Mouse (Mus musculus) yolk sac, embryonic 10.5 days (tissue): Measurements from ENCODE around the gene Ogfrl1.
"Not testable (repeated sequence)": the region's sequence is repeated elsewhere in the genome, so short reads cannot be mapped to it uniquely, and the experiment has no call there.

Experiments
- DNase-seq: peaks from one replicate; pipeline ENCODE4 v3.0.0-alpha.2; 2017; ENCODE audit warnings: low spot score

The Ogfrl1 gene

DNA sequence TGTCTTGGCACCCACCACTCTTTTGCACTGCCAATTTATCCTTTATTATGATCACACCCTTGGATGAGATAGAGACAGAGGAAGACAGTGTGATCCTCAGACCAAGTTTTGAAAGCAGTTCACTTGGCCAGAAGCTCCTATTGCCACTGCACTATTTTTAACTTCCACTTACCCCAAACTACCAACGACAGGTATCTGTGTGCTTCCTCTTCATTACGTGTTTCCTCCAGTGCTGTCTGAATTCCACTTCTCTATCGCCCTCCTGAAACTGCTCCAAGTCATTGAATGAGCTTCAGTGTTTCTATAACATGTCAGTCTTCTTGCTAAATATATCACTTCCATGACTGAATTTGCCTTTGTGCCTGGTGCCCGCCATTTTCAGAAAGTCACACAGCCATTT is at the start of gene Ogfrl1:
Gene Ogfrl1, minus strand, starts transcription at position 150 of the 400 bp plus-strand sequence.
- DNase-seq: no peak

DNA sequence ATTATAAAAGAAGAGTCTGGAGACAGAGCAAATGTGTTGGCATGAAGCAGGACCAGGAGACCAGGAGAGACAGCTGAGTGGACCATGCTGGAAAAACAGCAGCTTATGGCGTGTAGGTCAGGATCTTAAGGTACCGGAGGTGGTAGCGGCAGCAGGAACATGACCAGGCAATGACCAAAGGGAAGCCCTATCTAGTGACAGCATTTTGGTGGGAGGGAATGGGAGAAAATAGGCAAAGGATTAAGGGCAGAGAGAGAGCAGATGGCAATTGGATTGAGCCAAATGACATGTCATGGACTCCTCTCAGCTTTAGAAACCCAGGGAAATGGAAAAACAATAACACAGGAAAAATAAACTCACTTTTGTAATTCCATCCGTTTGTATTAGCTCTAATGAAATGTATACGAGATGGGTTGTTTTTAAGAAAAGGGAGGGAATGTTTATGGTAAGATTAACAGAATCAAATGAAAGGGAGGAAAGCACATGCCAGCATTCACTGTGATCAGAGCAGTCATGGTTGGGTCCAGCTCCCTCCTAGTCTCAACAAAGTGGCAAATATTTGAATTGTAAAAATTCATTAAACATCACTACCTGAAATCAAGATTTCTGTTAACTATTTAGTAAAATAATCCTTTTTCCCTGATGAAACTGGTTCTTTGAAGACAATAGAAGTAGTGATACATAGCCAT is 48.3 kb upstream of the Ogfrl1 start:
- no peak for DNase-seq

GRCm38 (mm10) chr1:23433612-23434011 is 36.0 kb upstream of the Ogfrl1 start:
- no peak for DNase-seq

GRCm38 (mm10) chr1:23426447-23426846 is 28.9 kb upstream of the Ogfrl1 start:
- no peak for DNase-seq

- no peak for DNase-seq
Measured at GRCm38 (mm10) chr1:23418941-23419340, 21.4 kb upstream of the Ogfrl1 start.

- no peak for DNase-seq
Measured at GRCm38 (mm10) chr1:23418059-23418458, 20.5 kb upstream of the Ogfrl1 start.

DNA sequence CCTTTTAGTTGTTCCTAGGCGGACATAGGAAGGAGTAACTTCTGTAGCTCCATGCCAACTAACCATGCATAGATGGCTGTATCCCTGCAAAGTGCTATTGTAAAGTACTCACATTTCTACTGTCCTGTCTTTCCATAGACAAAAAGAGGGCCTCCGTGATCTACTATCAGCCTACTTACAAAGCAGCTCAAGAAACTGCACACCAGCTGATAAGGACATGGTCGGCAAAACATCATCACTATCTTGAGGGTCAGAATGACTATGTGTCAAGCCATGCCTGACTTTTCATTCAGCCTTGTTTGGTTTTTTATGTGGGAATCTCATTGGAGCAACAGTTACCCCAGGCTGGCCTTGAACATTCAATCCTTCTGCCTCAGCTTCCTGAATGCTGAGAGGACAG is 20.0 kb upstream of the Ogfrl1 start:
- DNase-seq: no peak

DNA sequence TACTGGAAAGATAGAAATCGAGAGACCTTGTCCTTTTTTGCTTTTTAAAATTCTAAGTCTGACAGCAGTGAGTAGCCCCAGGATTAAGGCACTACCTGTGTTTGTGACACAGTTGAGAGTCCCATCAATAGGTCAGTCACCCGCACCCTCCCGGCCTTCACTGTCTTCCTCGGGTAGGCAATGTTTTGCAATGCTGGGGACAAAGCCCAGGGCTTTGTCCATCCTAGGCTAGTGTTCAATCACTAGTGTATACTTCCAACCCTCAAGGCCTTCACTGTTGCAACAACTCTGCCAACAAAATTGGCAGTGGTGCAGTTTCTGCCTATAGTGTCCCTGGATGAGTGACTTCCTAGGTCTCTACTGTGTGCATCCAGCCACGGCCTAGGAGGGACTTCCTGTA is 14.0 kb upstream of the Ogfrl1 start:
- no peak for DNase-seq

DNA sequence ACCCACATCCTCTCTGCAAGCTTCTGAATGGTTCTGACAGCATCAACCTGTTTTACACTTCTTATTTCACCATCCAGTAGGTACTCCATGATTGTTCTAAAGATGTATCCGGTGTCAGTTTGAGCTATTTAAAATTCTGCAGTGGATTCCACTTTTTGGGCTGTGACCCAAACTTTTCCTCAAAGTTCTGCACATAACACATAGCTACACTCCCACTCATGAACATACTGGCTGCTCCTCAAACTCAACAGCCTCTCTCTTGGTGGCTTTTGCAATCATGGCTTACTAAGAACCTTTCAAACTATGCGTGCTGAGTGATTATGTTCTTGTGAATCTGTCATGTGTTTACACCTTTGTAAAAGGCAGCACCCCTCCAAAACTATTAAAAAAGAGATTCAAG is 12.4 kb upstream of the Ogfrl1 start:
- no peak for DNase-seq

- DNase-seq: no peak
Measured at GRCm38 (mm10) chr1:23402401-23402800, 4.8 kb upstream of the Ogfrl1 start.

DNA sequence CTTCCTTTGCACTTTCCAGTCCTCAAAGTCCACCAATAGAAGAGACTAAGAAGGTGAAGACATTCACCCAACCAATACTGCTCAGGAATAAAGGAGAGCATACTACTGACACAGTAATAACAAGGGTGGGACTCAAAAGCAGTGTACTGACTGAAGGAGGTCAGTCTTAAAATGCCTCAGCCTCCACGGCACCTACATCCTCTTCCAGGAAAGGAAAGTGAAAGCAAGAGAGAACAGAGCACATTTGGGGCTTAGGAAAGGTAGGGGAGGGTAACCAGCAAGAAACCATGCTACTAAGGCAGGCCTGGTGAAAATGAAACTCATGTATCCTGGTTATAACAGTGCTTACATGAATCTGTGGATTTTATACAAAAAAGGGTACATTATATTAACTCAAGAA is 2.0 kb upstream of the Ogfrl1 start:
- no peak for DNase-seq

DNA sequence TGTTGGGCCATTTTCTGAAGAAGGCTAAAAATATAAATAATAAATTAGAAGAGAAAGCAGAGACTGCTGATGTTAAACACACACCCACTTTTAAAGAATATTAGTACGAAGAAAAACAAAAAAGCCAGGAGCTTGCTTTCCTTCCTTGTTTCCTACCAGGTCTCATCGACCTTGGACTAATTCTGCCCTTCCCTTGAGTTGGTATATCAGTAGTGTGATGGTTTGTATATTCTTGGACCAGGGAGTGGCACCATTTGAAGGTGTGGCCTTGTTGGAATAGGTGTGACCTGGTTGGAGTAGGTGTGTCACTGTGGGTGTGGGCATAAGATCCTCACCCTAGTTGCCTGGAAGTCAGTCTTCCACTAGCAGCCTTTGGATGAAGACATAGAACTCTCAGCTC is 3.2 kb downstream of the Ogfrl1 start:
- not testable (repeated sequence) for DNase-seq

- DNase-seq: no peak
Measured at GRCm38 (mm10) chr1:23391744-23392143, 5.8 kb downstream of the Ogfrl1 start.

DNA sequence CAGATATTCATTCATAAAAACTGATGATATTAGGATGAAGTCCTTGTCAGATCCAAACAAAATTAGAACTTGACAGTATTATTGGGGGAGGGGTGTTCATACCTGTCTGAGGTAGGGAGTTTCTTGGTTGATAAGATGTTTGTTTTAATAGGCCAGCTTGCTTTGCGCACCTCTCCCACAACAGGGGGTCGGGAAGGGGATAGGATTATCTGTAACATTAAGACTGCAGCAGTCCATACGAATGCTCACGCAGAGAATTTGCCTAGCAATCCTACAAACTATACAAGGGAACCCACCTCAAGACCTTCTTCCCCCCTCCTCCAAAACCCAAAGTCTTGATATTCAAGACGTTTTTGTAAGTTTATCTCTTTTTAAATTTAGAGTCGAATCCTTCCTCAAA is 13.2 kb downstream of the Ogfrl1 start:
- DNase-seq: no peak

- peak; percentile 98 for DNase-seq
Measured at GRCm38 (mm10) chr1:23382806-23383653, 14.5 kb downstream of the Ogfrl1 start.

GRCm38 (mm10) chr1:23382461-23382805 is 15.1 kb downstream of the Ogfrl1 start:
- DNase-seq: peak; percentile 27

GRCm38 (mm10) chr1:23382037-23382436 is 15.5 kb downstream of the Ogfrl1 start:
- no peak for DNase-seq

GRCm38 (mm10) chr1:23379911-23380740 is 17.4 kb downstream of the Ogfrl1 start:
- no peak for DNase-seq

DNA sequence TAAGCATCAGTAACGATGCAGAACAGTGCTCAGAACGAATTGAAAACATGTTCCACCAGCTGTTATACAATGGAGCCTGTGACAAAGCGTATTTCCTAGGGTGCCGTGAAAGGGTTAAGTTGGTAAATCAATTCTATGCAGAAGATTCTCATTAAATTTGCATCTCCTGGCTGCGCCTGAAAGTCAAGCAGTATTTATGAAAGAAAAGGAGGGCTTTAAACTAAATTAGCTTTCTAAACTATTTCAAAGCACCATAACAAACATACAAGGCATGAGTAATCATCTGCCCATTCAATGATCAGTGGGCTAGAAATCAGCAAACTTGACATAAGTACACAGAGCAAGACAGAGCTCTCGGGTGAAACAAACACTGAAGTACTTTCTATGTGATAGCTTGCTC is 18.3 kb downstream of the Ogfrl1 start:
- DNase-seq: no peak

GRCm38 (mm10) chr1:23377572-23377971 is 20.0 kb downstream of the Ogfrl1 start:
- no peak for DNase-seq

DNA sequence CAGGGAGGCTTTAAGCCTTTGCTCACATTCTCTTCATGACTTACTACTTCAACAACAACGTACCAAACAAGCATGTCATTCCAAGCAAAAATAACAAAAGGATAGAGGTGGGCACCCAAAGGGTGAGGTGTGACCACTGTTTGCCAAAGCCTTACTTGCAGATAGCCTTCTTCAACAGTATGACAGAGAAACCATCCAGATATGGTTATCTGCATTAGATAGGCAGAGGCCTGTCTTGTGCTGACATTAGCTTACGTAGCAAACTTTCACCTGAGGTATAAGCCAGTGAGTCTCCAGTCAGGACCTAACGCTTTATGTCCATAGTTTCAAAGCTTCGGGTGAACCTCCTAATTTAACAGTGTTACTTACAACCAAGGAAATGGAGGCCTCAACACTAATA is 23.4 kb downstream of the Ogfrl1 start:
- DNase-seq: no peak

DNA sequence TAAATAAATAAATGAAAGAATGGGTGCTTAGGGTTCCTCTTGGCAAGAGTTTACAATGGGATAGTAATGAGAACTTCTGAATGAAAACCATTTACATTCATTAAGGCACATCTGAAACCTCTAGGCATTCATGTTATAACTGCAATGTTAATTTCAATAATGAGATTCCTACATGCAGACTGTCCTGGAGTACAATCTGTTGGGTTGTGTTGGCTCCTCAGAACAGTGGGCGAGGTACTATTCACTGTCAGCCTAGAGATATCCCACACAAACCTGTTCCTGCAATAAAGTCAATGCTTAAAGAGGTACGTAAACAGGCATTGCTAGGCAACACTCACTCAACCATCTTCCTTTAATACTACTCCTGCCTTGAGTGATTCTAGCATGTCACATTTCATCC is 32.0 kb downstream of the Ogfrl1 start:
- no peak for DNase-seq

DNA sequence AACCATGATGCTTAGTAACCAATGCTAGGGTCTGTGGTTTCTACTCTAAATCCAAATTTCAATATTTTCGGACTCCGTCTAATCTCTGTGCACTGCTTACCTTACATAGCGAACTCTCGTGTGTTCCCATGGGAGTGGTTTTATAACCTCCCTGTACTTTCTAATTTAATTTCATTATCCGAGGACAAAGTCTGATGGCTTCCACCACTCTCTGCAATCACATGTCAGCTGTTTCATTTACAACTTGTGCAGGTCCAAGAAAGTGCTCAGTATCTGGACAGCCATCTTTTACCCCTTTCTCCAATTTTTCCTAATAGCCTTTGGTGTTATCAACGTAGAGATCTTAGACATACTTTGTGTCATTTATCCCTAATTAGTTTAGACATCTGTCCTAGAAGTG is 44.7 kb downstream of the Ogfrl1 start:
- DNase-seq: no peak
